Mouse (Mus musculus): ENCODE data around the gene Lingo2. TPM values are rescaled to one million over a fixed set of nuclear protein-coding genes. Genes with fewer than 3 reads are reported as not detected.
"Not testable (repeated sequence)": the region's sequence is repeated elsewhere in the genome, so short reads cannot be mapped to it uniquely, and the experiment has no call there.

The Lingo2 gene
- polyA plus RNA-seq, 1 experiment from 2014 or later, result 8.9 TPM

- Histone ChIP-seq H3K4me2 (no peak overlapping the region), H3K9ac (no peak overlapping the region), H3K4me3 (replicated peaks) (no peak overlapping the region), H3K27ac (no peak overlapping the region), H3K9me3 (no peaks in the 10 kb centered on the region), H3K4me1 (0 out of 2 replicates have a peak, but pooled peaks cover 6% of the 10 kb centered on the region), H3K27me3 (no peaks in the 10 kb centered on the region), H3K36me3 (replicated peaks) (no peaks in the 10 kb centered on the region)
- no peak for ATAC-seq (ENCODE audit: low FRiP score)
- 56% methylated on average over 7 of the region's 7 CpGs for WGBS
These were observed 1180.7 kb downstream of the Lingo2 start for GRCm38 (mm10) chr4:35770810-35771209.

GRCm38 (mm10) chr4:35766905-35767304 is 1184.6 kb downstream of the Lingo2 start:
- 0 out of 2 replicates have a peak, but pooled peaks cover 6% of the 10 kb centered on the region for H3K4me1 ChIP-seq
- ATAC-seq (ENCODE audit: low FRiP score), result no peak
- H3K4me3 ChIP-seq (replicated peaks), result no peak overlapping the region
- no peak overlapping the region for H3K27ac ChIP-seq
- WGBS, result 82% methylated on average over 6 of the region's 6 CpGs
- no peak overlapping the region for H3K4me2 ChIP-seq
- H3K36me3 ChIP-seq (replicated peaks), result no peaks in the 10 kb centered on the region
- no peak overlapping the region for H3K9ac ChIP-seq
- no peaks in the 10 kb centered on the region for H3K27me3 ChIP-seq
- H3K9me3 ChIP-seq, result no peaks in the 10 kb centered on the region

GRCm38 (mm10) chr4:35761181-35761580 is 1190.4 kb downstream of the Lingo2 start:
- Histone ChIP-seq H3K36me3 (replicated peaks) (no peaks in the 10 kb centered on the region), H3K4me3 (replicated peaks) (no peak overlapping the region), H3K4me2 (no peak overlapping the region), H3K27ac (no peak overlapping the region), H3K27me3 (no peaks in the 10 kb centered on the region), H3K4me1 (no peaks in the 10 kb centered on the region), H3K9ac (no peak overlapping the region), H3K9me3 (no peaks in the 10 kb centered on the region)
- no peak for ATAC-seq (ENCODE audit: low FRiP score)
- WGBS, result 88% methylated on average over 5 of the region's 5 CpGs

GRCm38 (mm10) chr4:35752121-35752860 is 1199.3 kb downstream of the Lingo2 start:
- Histone ChIP-seq H3K4me3 (replicated peaks) (no peak overlapping the region), H3K9ac (no peak overlapping the region), H3K4me1 (peaks cover 4% of the 10 kb centered on the region; the same call in 1 of the 2 replicates), H3K36me3 (replicated peaks) (no peaks in the 10 kb centered on the region), H3K27me3 (no peaks in the 10 kb centered on the region), H3K27ac (no peak overlapping the region), H3K4me2 (no peak overlapping the region), H3K9me3 (no peaks in the 10 kb centered on the region)
- ATAC-seq (ENCODE audit: low FRiP score), result no peak
- 81% methylated on average over 6 of the region's 6 CpGs for WGBS

GRCm38 (mm10) chr4:35746693-35747092 is 1204.9 kb downstream of the Lingo2 start:
- Histone ChIP-seq H3K36me3 (replicated peaks) (no peaks in the 10 kb centered on the region), H3K4me1 (no peaks in the 10 kb centered on the region), H3K9ac (no peak overlapping the region), H3K4me3 (replicated peaks) (no peak overlapping the region), H3K27me3 (no peaks in the 10 kb centered on the region), H3K9me3 (no peaks in the 10 kb centered on the region), H3K27ac (no peak overlapping the region), H3K4me2 (no peak overlapping the region)
- no peak for ATAC-seq (ENCODE audit: low FRiP score)
- WGBS, result 57% methylated on average over 6 of the region's 6 CpGs

- no peaks in the 10 kb centered on the region for H3K4me1 ChIP-seq
- H3K36me3 ChIP-seq (replicated peaks), result no peaks in the 10 kb centered on the region
- H3K4me3 ChIP-seq (replicated peaks), result no peak overlapping the region
- H3K9me3 ChIP-seq, result peaks cover 6% of the 10 kb centered on the region; the same call in 1 of the 2 replicates
- no peak for ATAC-seq (ENCODE audit: low FRiP score)
- H3K9ac ChIP-seq, result no peak overlapping the region
- H3K27ac ChIP-seq, result no peak overlapping the region
- H3K4me2 ChIP-seq, result no peak overlapping the region
- no peaks in the 10 kb centered on the region for H3K27me3 ChIP-seq
- 84% methylated on average over 1 of the region's 1 CpGs for WGBS
These were observed 1226.8 kb downstream of the Lingo2 start for GRCm38 (mm10) chr4:35724774-35725173.

- Histone ChIP-seq H3K4me2 (no peak overlapping the region), H3K4me1 (peaks cover 8% of the 10 kb centered on the region; the same call in 1 of the 2 replicates), H3K27me3 (no peaks in the 10 kb centered on the region), H3K9me3 (no peaks in the 10 kb centered on the region), H3K9ac (no peak overlapping the region), H3K27ac (no peak overlapping the region), H3K36me3 (replicated peaks) (no peaks in the 10 kb centered on the region), H3K4me3 (replicated peaks) (no peak overlapping the region)
- 19% methylated on average over 2 of the region's 2 CpGs for WGBS
- ATAC-seq (ENCODE audit: low FRiP score), result no peak
These were observed 1247.4 kb downstream of the Lingo2 start for GRCm38 (mm10) chr4:35704126-35704525.

- Histone ChIP-seq H3K36me3 (replicated peaks) (no peaks in the 10 kb centered on the region), H3K27ac (no peak overlapping the region), H3K27me3 (no peaks in the 10 kb centered on the region), H3K9me3 (no peaks in the 10 kb centered on the region), H3K4me2 (no peak overlapping the region), H3K4me3 (replicated peaks) (no peak overlapping the region), H3K4me1 (peaks cover 8% of the 10 kb centered on the region; the same call in 1 of the 2 replicates), H3K9ac (no peak overlapping the region)
- ATAC-seq (ENCODE audit: low FRiP score), result no peak
- 59% methylated on average over 1 of the region's 1 CpGs for WGBS
These were observed 1248.9 kb downstream of the Lingo2 start for GRCm38 (mm10) chr4:35702661-35703060.

- ATAC-seq (ENCODE audit: low FRiP score), result no peak
- 64% methylated on average over 2 of the region's 2 CpGs for WGBS
These were observed 1256.4 kb downstream of the Lingo2 start for GRCm38 (mm10) chr4:35695137-35695522.

GRCm38 (mm10) chr4:35694360-35695136 is 1257.0 kb downstream of the Lingo2 start:
- H3K4me1 ChIP-seq, result no peaks in the 10 kb centered on the region
- H3K27ac ChIP-seq, result no peak overlapping the region
- ATAC-seq (ENCODE audit: low FRiP score), result no peak
- no peak overlapping the region for H3K4me2 ChIP-seq
- H3K9me3 ChIP-seq, result no peaks in the 10 kb centered on the region
- no peaks in the 10 kb centered on the region for H3K36me3 ChIP-seq (replicated peaks)
- no peak overlapping the region for H3K4me3 ChIP-seq (replicated peaks)
- H3K9ac ChIP-seq, result no peak overlapping the region
- WGBS, result 93% methylated on average over 4 of the region's 4 CpGs
- H3K27me3 ChIP-seq, result no peaks in the 10 kb centered on the region

More at GRCm38 (mm10) chr4:35695137-35695522, 1256.4 kb downstream of the Lingo2 start:
- Histone ChIP-seq H3K4me1 (no peaks in the 10 kb centered on the region), H3K4me3 (replicated peaks) (no peak overlapping the region), H3K9me3 (no peaks in the 10 kb centered on the region), H3K27me3 (no peaks in the 10 kb centered on the region), H3K4me2 (no peak overlapping the region), H3K27ac (no peak overlapping the region), H3K9ac (no peak overlapping the region), H3K36me3 (replicated peaks) (no peaks in the 10 kb centered on the region)

GRCm38 (mm10) chr4:35690521-35690920 is 1261.0 kb downstream of the Lingo2 start:
- no peak overlapping the region for H3K27ac ChIP-seq
- no peak overlapping the region for H3K9ac ChIP-seq
- 77% methylated on average over 5 of the region's 5 CpGs for WGBS
- H3K9me3 ChIP-seq, result no peaks in the 10 kb centered on the region
- peaks cover 4% of the 10 kb centered on the region; the same call in 1 of the 2 replicates for H3K4me1 ChIP-seq
- no peaks in the 10 kb centered on the region for H3K36me3 ChIP-seq (replicated peaks)
- no peak for ATAC-seq (ENCODE audit: low FRiP score)
- no peak overlapping the region for H3K4me2 ChIP-seq
- H3K4me3 ChIP-seq (replicated peaks), result no peak overlapping the region
- no peaks in the 10 kb centered on the region for H3K27me3 ChIP-seq

GRCm38 (mm10) chr4:35688498-35689240 is 1262.9 kb downstream of the Lingo2 start:
- H3K4me2 ChIP-seq; H3K4me3 ChIP-seq (replicated peaks); H3K27me3 ChIP-seq; H3K9me3 ChIP-seq; H3K36me3 ChIP-seq (replicated peaks); H3K4me1 ChIP-seq; H3K9ac ChIP-seq: not testable (repeated sequence)
- WGBS, result 51% methylated on average over 5 of the region's 5 CpGs
- H3K27ac ChIP-seq, result peak overlapping the region; percentile 6; the same call in 1 of the 2 replicates
- ATAC-seq (ENCODE audit: low FRiP score), result peak; percentile 94; the same call in 1 of the 2 replicates

Measured in forebrain, embryonic 12.5 days (tissue).